Mouse (Mus musculus): ENCODE measurements around the gene Phf21a. TPM values are rescaled to one million over a fixed set of nuclear protein-coding genes. Genes with fewer than 3 reads are reported as not detected.
"Not testable (repeated sequence)": the region's sequence is repeated elsewhere in the genome, so short reads cannot be mapped to it uniquely, and the experiment has no call there.

Phf21a gene
- polyA plus RNA-seq, 1 experiment from 2014 or later, result 38.3 TPM

- 2% methylated on average over 10 of the region's 10 CpGs for WGBS
- Histone ChIP-seq H3K4me1 (peaks cover 68% of the 10 kb centered on the region), H3K4me3 (peak overlapping the region; percentile 90), H3K27ac (peak overlapping the region; percentile 89), H3K27me3 (ENCODE audit: poor library complexity, severe bottlenecking) (peaks cover 14% of the 10 kb centered on the region), H3K9me3 (no peaks in the 10 kb centered on the region), H3K36me3 (replicated peaks) (peaks cover 41% of the 10 kb centered on the region)
- no peak for DNase-seq (ENCODE audit: extremely low spot score, low spot score)
Observed at GRCm38 (mm10) chr2:92389645-92390044, 296.7 kb downstream of the Phf21a start.

GRCm38 (mm10) chr2:92390206-92390930, 297.5 kb downstream of the Phf21a start:
- H3K4me3 ChIP-seq, result peak overlapping the region; percentile 90
- H3K27me3 ChIP-seq (ENCODE audit: poor library complexity, severe bottlenecking), result peaks cover 14% of the 10 kb centered on the region
- no peaks in the 10 kb centered on the region for H3K9me3 ChIP-seq
- 82% methylated on average over 6 of the region's 6 CpGs for WGBS
- DNase-seq (ENCODE audit: extremely low spot score, low spot score), result no peak
- H3K4me1 ChIP-seq, result peaks cover 68% of the 10 kb centered on the region
- H3K36me3 ChIP-seq (replicated peaks), result peaks cover 34% of the 10 kb centered on the region
- H3K27ac ChIP-seq, result peak overlapping the region; percentile 89

GRCm38 (mm10) chr2:92391116-92391515, 298.2 kb downstream of the Phf21a start:
- Histone ChIP-seq H3K9me3 (no peaks in the 10 kb centered on the region), H3K4me1 (peaks cover 68% of the 10 kb centered on the region), H3K27ac (peak overlapping the region; percentile 89), H3K36me3 (replicated peaks) (peaks cover 27% of the 10 kb centered on the region), H3K4me3 (peak overlapping the region; percentile 90), H3K27me3 (ENCODE audit: poor library complexity, severe bottlenecking) (peaks cover 14% of the 10 kb centered on the region)
- no peak for DNase-seq (ENCODE audit: extremely low spot score, low spot score)
- 85% methylated on average over 8 of the region's 8 CpGs for WGBS

- peaks cover 14% of the 10 kb centered on the region for H3K27me3 ChIP-seq (ENCODE audit: poor library complexity, severe bottlenecking)
- WGBS, result 27% methylated on average over 11 of the region's 11 CpGs
- peaks cover 20% of the 10 kb centered on the region for H3K36me3 ChIP-seq (replicated peaks)
- peak overlapping the region; percentile 89 for H3K27ac ChIP-seq
- H3K9me3 ChIP-seq, result no peaks in the 10 kb centered on the region
- H3K4me3 ChIP-seq, result peak overlapping the region; percentile 90
- DNase-seq (ENCODE audit: extremely low spot score, low spot score), result no peak
- peaks cover 69% of the 10 kb centered on the region for H3K4me1 ChIP-seq
Observed at GRCm38 (mm10) chr2:92391703-92392317, 298.9 kb downstream of the Phf21a start.

GRCm38 (mm10) chr2:92392318-92393264, 299.7 kb downstream of the Phf21a start:
- H3K9me3 ChIP-seq, result no peaks in the 10 kb centered on the region
- DNase-seq (ENCODE audit: extremely low spot score, low spot score), result peak; percentile 76
- WGBS, result 3% methylated on average over 26 of the region's 26 CpGs

GRCm38 (mm10) chr2:92395535-92395934, 302.6 kb downstream of the Phf21a start:
- Histone ChIP-seq H3K9me3 (no peaks in the 10 kb centered on the region), H3K27me3 (ENCODE audit: poor library complexity, severe bottlenecking) (peaks cover 25% of the 10 kb centered on the region), H3K4me3 (no peak overlapping the region), H3K27ac (no peak overlapping the region), H3K36me3 (replicated peaks) (peaks cover under 1% of the 10 kb centered on the region; the same call in 1 of the 2 replicates), H3K4me1 (peaks cover 68% of the 10 kb centered on the region)
- whole genome bisulfite sequencing, result 90% methylated on average over 3 of the region's 3 CpGs
- DNase-seq (ENCODE audit: extremely low spot score, low spot score), result no peak

More at GRCm38 (mm10) chr2:92392318-92393264, 299.7 kb downstream of the Phf21a start:
- H3K4me1 ChIP-seq, result peaks cover 70% of the 10 kb centered on the region
- H3K4me3 ChIP-seq, result peak overlapping the region; percentile 90
- H3K27ac ChIP-seq, result peak overlapping the region; percentile 89
- H3K27me3 ChIP-seq (ENCODE audit: poor library complexity, severe bottlenecking), result peaks cover 14% of the 10 kb centered on the region
- H3K36me3 ChIP-seq (replicated peaks), result peaks cover 12% of the 10 kb centered on the region

GRCm38 (mm10) chr2:92397436-92397835, 304.5 kb downstream of the Phf21a start:
- 94% methylated on average over 1 of the region's 1 CpGs for WGBS
- no peak for DNase-seq (ENCODE audit: extremely low spot score, low spot score)
- Histone ChIP-seq H3K9me3 (no peaks in the 10 kb centered on the region), H3K4me1 (peaks cover 62% of the 10 kb centered on the region), H3K27ac (peak overlapping the region; percentile 27; the same call in 1 of the 2 replicates), H3K27me3 (ENCODE audit: poor library complexity, severe bottlenecking) (peaks cover 33% of the 10 kb centered on the region), H3K36me3 (replicated peaks) (no peaks in the 10 kb centered on the region), H3K4me3 (no peak overlapping the region)

GRCm38 (mm10) chr2:92399877-92400276, 307.0 kb downstream of the Phf21a start:
- 80% methylated on average over 4 of the region's 4 CpGs for whole genome bisulfite sequencing
- H3K27ac ChIP-seq; H3K9me3 ChIP-seq; DNase-seq (ENCODE audit: extremely low spot score, low spot score): not testable (repeated sequence)
- H3K36me3 ChIP-seq (replicated peaks), result peaks cover 19% of the 10 kb centered on the region
- peaks cover 21% of the 10 kb centered on the region for H3K27me3 ChIP-seq (ENCODE audit: poor library complexity, severe bottlenecking)
- H3K4me3 ChIP-seq, result peak overlapping the region; percentile 78
- H3K4me1 ChIP-seq, result peaks cover 51% of the 10 kb centered on the region

- 2% methylated on average over 21 of the region's 22 CpGs for WGBS
- Histone ChIP-seq H3K9me3 (no peaks in the 10 kb centered on the region), H3K36me3 (replicated peaks) (peaks cover 27% of the 10 kb centered on the region), H3K4me3 (peak overlapping the region; percentile 78), H3K27me3 (ENCODE audit: poor library complexity, severe bottlenecking) (peaks cover 21% of the 10 kb centered on the region), H3K27ac (peak overlapping the region; percentile 88), H3K4me1 (peaks cover 54% of the 10 kb centered on the region)
- DNase-seq (ENCODE audit: extremely low spot score, low spot score), result no peak
Observed at GRCm38 (mm10) chr2:92400682-92401081, 307.8 kb downstream of the Phf21a start.

GRCm38 (mm10) chr2:92401091-92401561, 308.2 kb downstream of the Phf21a start, which contains the start of gene Mapk8ip1:
Gene Mapk8ip1, minus strand, starts transcription at chr2:92401263.
- peaks cover 21% of the 10 kb centered on the region for H3K27me3 ChIP-seq (ENCODE audit: poor library complexity, severe bottlenecking)
- peak; percentile 48 for DNase-seq (ENCODE audit: extremely low spot score, low spot score)
- H3K9me3 ChIP-seq, result no peaks in the 10 kb centered on the region
- WGBS, result 5% methylated on average over 52 of the region's 59 CpGs
- H3K4me1 ChIP-seq, result peaks cover 56% of the 10 kb centered on the region
- H3K27ac ChIP-seq, result peak within 1 kb of the TSS; percentile 88
- H3K36me3 ChIP-seq (replicated peaks), result peaks cover 31% of the 10 kb centered on the region
- H3K4me3 ChIP-seq, result peak within 1 kb of the TSS; percentile 78

- no peak overlapping the region for H3K27ac ChIP-seq
- peaks cover 48% of the 10 kb centered on the region for H3K36me3 ChIP-seq (replicated peaks)
- 81% methylated on average over 4 of the region's 4 CpGs for WGBS
- H3K9me3 ChIP-seq, result no peaks in the 10 kb centered on the region
- H3K27me3 ChIP-seq (ENCODE audit: poor library complexity, severe bottlenecking), result peaks cover 21% of the 10 kb centered on the region
- no peak overlapping the region for H3K4me3 ChIP-seq
- no peak for DNase-seq (ENCODE audit: extremely low spot score, low spot score)
- H3K4me1 ChIP-seq, result peaks cover 46% of the 10 kb centered on the region
Observed at GRCm38 (mm10) chr2:92402591-92403326, 309.8 kb downstream of the Phf21a start.
